Mouse (Mus musculus) cerebellum, postnatal 36 days (tissue): ENCODE data around the gene Mapt.
"Not testable (repeated sequence)": the region's sequence is repeated elsewhere in the genome, so short reads cannot be mapped to it uniquely, and the experiment has no call there.

ENCODE experiments used
- DNase-seq, 2 experiments: peaks; one replicate each; pipeline ENCODE4 v3.0.0; 2021 to 2022; ENCODE audit warnings: mixed read lengths in 2 of 2

Gene Mapt

GRCm38 (mm10) chr11:104233574-104234206 lies 2.5 kb downstream of the Mapt start:
- DNase-seq, result peak; percentile 53 to 54

- DNase-seq, result no peak
Measured at GRCm38 (mm10) chr11:104234680-104235079, 3.5 kb downstream of the Mapt start.

GRCm38 (mm10) chr11:104235881-104236280 lies 4.7 kb downstream of the Mapt start:
- DNase-seq, result no peak

GRCm38 (mm10) chr11:104237226-104237625 lies 6.0 kb downstream of the Mapt start:
- DNase-seq, result peak; percentile 84 to 87

GRCm38 (mm10) chr11:104237958-104238747 lies 7.0 kb downstream of the Mapt start:
- DNase-seq, result no peak

- not testable (repeated sequence) for DNase-seq
Measured at GRCm38 (mm10) chr11:104245478-104245877, 14.3 kb downstream of the Mapt start.

- no peak for DNase-seq
Measured at GRCm38 (mm10) chr11:104246171-104246694, 15.0 kb downstream of the Mapt start.

GRCm38 (mm10) chr11:104247141-104247717 lies 16.0 kb downstream of the Mapt start:
- DNase-seq, result no peak

GRCm38 (mm10) chr11:104249420-104249819 lies 18.2 kb downstream of the Mapt start:
- no peak for DNase-seq

- DNase-seq, result no peak
Measured at GRCm38 (mm10) chr11:104251121-104251520, 19.9 kb downstream of the Mapt start.

- DNase-seq, result no peak
Measured at GRCm38 (mm10) chr11:104252094-104252493, 20.9 kb downstream of the Mapt start.

GRCm38 (mm10) chr11:104254408-104255039 lies 23.3 kb downstream of the Mapt start:
- peak; percentile 63 to 72 for DNase-seq

GRCm38 (mm10) chr11:104256179-104256578 lies 25.0 kb downstream of the Mapt start:
- no peak for DNase-seq

- no peak for DNase-seq
Measured at GRCm38 (mm10) chr11:104258991-104259390, 27.8 kb downstream of the Mapt start.

GRCm38 (mm10) chr11:104264683-104265082 lies 33.5 kb downstream of the Mapt start:
- DNase-seq, result no peak

GRCm38 (mm10) chr11:104265669-104266068 lies 34.5 kb downstream of the Mapt start:
- DNase-seq, result no peak

GRCm38 (mm10) chr11:104267380-104267779 lies 36.2 kb downstream of the Mapt start:
- DNase-seq, result no peak

GRCm38 (mm10) chr11:104269385-104269822 lies 38.2 kb downstream of the Mapt start:
- DNase-seq, result no peak

- no peak for DNase-seq
Measured at GRCm38 (mm10) chr11:104270452-104270851, 39.3 kb downstream of the Mapt start.

- DNase-seq, result no peak
Measured at GRCm38 (mm10) chr11:104270876-104271275, 39.7 kb downstream of the Mapt start.

GRCm38 (mm10) chr11:104271876-104272275 lies 40.7 kb downstream of the Mapt start:
- peak; percentile 70 to 77 for DNase-seq

GRCm38 (mm10) chr11:104272352-104272751 lies 41.2 kb downstream of the Mapt start:
- peak; percentile 94 to 96 for DNase-seq

GRCm38 (mm10) chr11:104275765-104276164 lies 44.6 kb downstream of the Mapt start:
- no peak for DNase-seq
